In the genomic region with DNA sequence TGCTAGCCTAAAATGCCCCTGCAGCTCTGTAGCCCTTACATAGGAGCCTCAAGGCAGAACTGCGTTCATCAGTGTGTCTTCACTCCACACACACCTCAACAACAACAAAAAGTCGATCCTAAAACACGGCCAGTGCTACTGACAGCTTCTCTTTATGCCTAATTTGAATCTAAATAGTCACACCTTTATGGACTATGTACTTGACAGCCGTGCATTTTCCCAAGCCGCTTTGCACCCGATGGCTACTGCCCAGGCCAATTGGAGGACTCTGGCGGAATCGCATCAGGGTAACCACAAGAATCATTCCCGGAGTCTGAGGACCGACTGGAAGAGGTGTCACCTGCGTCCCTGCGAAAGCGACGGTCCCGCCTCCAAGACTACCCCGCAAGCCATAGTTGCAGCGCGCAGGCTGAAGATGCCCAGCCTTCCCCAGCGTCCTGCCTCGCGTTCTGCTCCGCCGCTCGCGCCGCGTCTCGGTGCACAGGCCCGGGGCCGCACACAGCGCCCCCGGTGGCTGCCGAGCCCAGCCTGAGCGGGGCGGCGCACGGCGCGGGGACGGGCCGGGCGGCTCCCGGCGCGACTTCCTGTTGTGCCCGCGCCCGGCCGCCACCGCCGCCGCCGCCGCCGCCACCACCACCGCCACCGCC, we compare ENCODE assay signal across 8 mouse cellular contexts. TPM values are rescaled to one million over a fixed set of nuclear protein-coding genes. Genes with fewer than 3 reads are reported as not detected.
DNase-seq lines count a peak whose midpoint lies in the region; ATAC-seq and TF ChIP-seq lines count a peak whose summit lies in the region.

A gene (plus strand): TSS at position 545 of the 647 bp plus-strand sequence.

- H3K36me3 ChIP-seq in forebrain, embryonic 14.5 days (ENCODE audit: control insufficient read depth, insufficient read depth, low read length), result peaks cover 17% of the 10 kb centered on the region
- H3K36me3 ChIP-seq in liver, postnatal 0 days (replicated peaks; ENCODE audit: insufficient read depth, low read length), result peaks cover 13% of the 10 kb centered on the region
- H3K36me3 ChIP-seq in neural tube, embryonic 13.5 days, result peaks cover 17% of the 10 kb centered on the region
- H3K36me3 ChIP-seq in stomach, postnatal 0 days (ENCODE audit: control insufficient read depth, insufficient read depth, low read length), result peaks cover 3% of the 10 kb centered on the region; the same call in 1 of the 2 replicates

- peak within 1 kb of the TSS; percentile 97 for H3K4me2 ChIP-seq in forebrain, embryonic 14.5 days (ENCODE audit: low read length)
- peak within 1 kb of the TSS; percentile 92 for H3K4me2 ChIP-seq in liver, postnatal 0 days (ENCODE audit: low read depth, low read length)
- peak within 1 kb of the TSS; percentile 98 for H3K4me2 ChIP-seq in neural tube, embryonic 13.5 days
- H3K4me2 ChIP-seq in stomach, postnatal 0 days (replicated peaks; ENCODE audit: low read depth), result peak within 1 kb of the TSS; percentile 95

- intact Hi-C loops in heart, postnatal 10 days (cut with DNase I), result loop anchor here (2.0 kb wide), 1 partner anchor 22 kb away; no protein-coding TSS in a partner anchor

- under 1% methylated on average over 33 of the region's 57 CpGs for WGBS in forebrain, embryonic 14.5 days
- under 1% methylated on average over 34 of the region's 57 CpGs for WGBS in liver, postnatal 0 days (ENCODE audit: insufficient replicate concordance)
- WGBS in neural tube, embryonic 13.5 days, result under 1% methylated on average over 35 of the region's 57 CpGs
- WGBS in stomach, postnatal 0 days, result under 1% methylated on average over 43 of the region's 57 CpGs

- peak; percentile 54 for ATAC-seq in cerebellum, adult (ENCODE audit: insufficient number of reproducible peaks, low FRiP score, low TSS enrichment)
- ATAC-seq in forebrain, embryonic 14.5 days, result peak; percentile 79
- ATAC-seq in liver, postnatal 0 days, result peak; percentile 60
- ATAC-seq in neural tube, embryonic 13.5 days (ENCODE audit: low read depth), result peak; percentile 75
- peak; percentile 71 for ATAC-seq in stomach, postnatal 0 days (ENCODE audit: low FRiP score, low TSS enrichment)

- peaks cover 24% of the 10 kb centered on the region for H3K4me1 ChIP-seq in forebrain, embryonic 14.5 days (ENCODE audit: control insufficient read depth, insufficient read depth, low read length)
- peaks cover 43% of the 10 kb centered on the region for H3K4me1 ChIP-seq in liver, postnatal 0 days (ENCODE audit: insufficient read depth)
- H3K4me1 ChIP-seq in neural tube, embryonic 13.5 days (replicated peaks), result peaks cover 48% of the 10 kb centered on the region
- H3K4me1 ChIP-seq in stomach, postnatal 0 days (replicated peaks; ENCODE audit: control insufficient read depth, insufficient read depth), result peaks cover 12% of the 10 kb centered on the region

- no peaks in the 10 kb centered on the region for H3K27me3 ChIP-seq in forebrain, embryonic 14.5 days (replicated peaks; ENCODE audit: control insufficient read depth, insufficient read depth, low read length)
- no peaks in the 10 kb centered on the region for H3K27me3 ChIP-seq in liver, postnatal 0 days (ENCODE audit: insufficient read depth, low read length)
- peaks cover 3% of the 10 kb centered on the region; the same call in 1 of the 2 replicates for H3K27me3 ChIP-seq in neural tube, embryonic 13.5 days
- H3K27me3 ChIP-seq in stomach, postnatal 0 days (ENCODE audit: control insufficient read depth, insufficient read depth, low read length), result no peaks in the 10 kb centered on the region

- no peaks in the 10 kb centered on the region for H3K9me3 ChIP-seq in forebrain, embryonic 14.5 days (replicated peaks; ENCODE audit: control insufficient read depth, low read length)
- no peaks in the 10 kb centered on the region for H3K9me3 ChIP-seq in liver, postnatal 0 days (ENCODE audit: low read length)
- no peaks in the 10 kb centered on the region for H3K9me3 ChIP-seq in neural tube, embryonic 13.5 days
- no peaks in the 10 kb centered on the region for H3K9me3 ChIP-seq in stomach, postnatal 0 days (ENCODE audit: control insufficient read depth, low read length)

- peak within 1 kb of the TSS; percentile 93 for H3K27ac ChIP-seq in forebrain, embryonic 14.5 days (ENCODE audit: low read depth, low read length)
- H3K27ac ChIP-seq in liver, postnatal 0 days (ENCODE audit: low read depth), result peak within 1 kb of the TSS; percentile 95
- H3K27ac ChIP-seq in neural tube, embryonic 13.5 days (replicated peaks), result peak within 1 kb of the TSS; percentile 96
- H3K27ac ChIP-seq in stomach, postnatal 0 days (replicated peaks), result peak within 1 kb of the TSS; percentile 98

- peak; percentile 65 for DNase-seq in ES-CJ7 (ENCODE audit: low read depth, low spot score)
- DNase-seq in forebrain, embryonic 14.5 days (ENCODE audit: low spot score), result peak; percentile 85
- peak; percentile 80 to 82 for DNase-seq in heart, postnatal 10 days
- DNase-seq in kidney, postnatal 4 days, result peak; percentile 81 to 88
- peak; percentile 84 for DNase-seq in liver, postnatal 0 days
- peak; percentile 85 for DNase-seq in stomach, postnatal 0 days (ENCODE audit: low spot score)

- no peak for TF ChIP-seq EP300 in liver, postnatal 0 days (IDR thresholded peaks at IDR 0.05; ENCODE audit: low read depth)
- no peak for TF ChIP-seq EP300 in stomach, postnatal 0 days (optimal IDR thresholded peaks at IDR 0.05)

- peak within 1 kb of the TSS; percentile 82 for H3K4me3 ChIP-seq in forebrain, embryonic 14.5 days (ENCODE audit: low read depth, low read length)
- peak within 1 kb of the TSS; percentile 84 for H3K4me3 ChIP-seq in liver, postnatal 0 days (ENCODE audit: low read depth, low read length)
- peak within 1 kb of the TSS; percentile 88 for H3K4me3 ChIP-seq in neural tube, embryonic 13.5 days
- peak within 1 kb of the TSS; percentile 83 for H3K4me3 ChIP-seq in stomach, postnatal 0 days (ENCODE audit: low read depth, low read length)

- peak; percentile 73 for TF ChIP-seq CTCF in liver, postnatal 0 days (IDR thresholded peaks at IDR 0.05; ENCODE audit: low read depth)
- peak; percentile 74 for TF ChIP-seq CTCF in stomach, postnatal 0 days (IDR thresholded peaks at IDR 0.05; ENCODE audit: low read depth)

- H3K9ac ChIP-seq in forebrain, embryonic 14.5 days (ENCODE audit: low read length), result peak within 1 kb of the TSS; percentile 93
- H3K9ac ChIP-seq in liver, postnatal 0 days (replicated peaks), result peak within 1 kb of the TSS; percentile 89
- H3K9ac ChIP-seq in neural tube, embryonic 13.5 days, result peak within 1 kb of the TSS; percentile 97
- H3K9ac ChIP-seq in stomach, postnatal 0 days (ENCODE audit: low read length), result peak within 1 kb of the TSS; percentile 94

RNA-seq across cellular contexts. Expression of the gene that starts here (rescaled TPM):
- 15.5 and 20.1 TPM in 2 replicates for polyA plus RNA-seq in forebrain, embryonic 14.5 days (2014; fragmentation: Nextera tagmentation; extraction: Ambion mirVana)
- 10 to 100 TPM; 77.3 to 79.2 TPM for total RNA-seq in heart, postnatal 10 days (2021)
- polyA plus RNA-seq in liver, postnatal 0 days (2015; fragmentation: Nextera tagmentation; extraction: Ambion mirVana), result 16.1 and 16.2 TPM in 2 replicates
- polyA plus RNA-seq in neural tube, embryonic 13.5 days (2015; fragmentation: Nextera tagmentation; extraction: Ambion mirVana), result 30.2 and 38.4 TPM in 2 replicates
- 36.7 and 42.7 TPM in 2 replicates for polyA plus RNA-seq in stomach, postnatal 0 days (2015; fragmentation: Nextera tagmentation; extraction: Ambion mirVana)

Comparison
In these comparisons a context has a peak if more than half of its experiments do, and no peak if none do; other contexts are left out.
1. Peak in every context shown above with its lines: DNase-seq, ATAC-seq, H3K4me3 ChIP-seq and H3K27ac ChIP-seq.